Mouse (Mus musculus) forebrain, embryonic 16.5 days (tissue): Measurements from ENCODE around the gene Plcb4. TPM values are rescaled to one million over a fixed set of nuclear protein-coding genes. Genes with fewer than 3 reads are reported as not detected.

Experiments
- ATAC-seq: fragments of 200-750 bp; cut with Nextera tagmentation; 2 replicates; pipeline ENCODE4 v1.8.0; 2017; ENCODE audit warnings: mild to moderate bottlenecking, moderate library complexity
- H3K27ac ChIP-seq: fragments of 300-500 bp; sonication (generic); 2 replicates; pipeline ENCODE4 v1.5.1; 2014; ENCODE audit warnings: low read length, control low read depth
- H3K27me3 ChIP-seq: fragments of 300-500 bp; sonication (generic); replicated peaks from 2 replicates; pipeline ENCODE4 v1.6.1; 2014; ENCODE audit warnings: low read length; ENCODE audit not compliant: control insufficient read depth, insufficient read depth
- H3K36me3 ChIP-seq: fragments of 300-500 bp; sonication (generic); 2 replicates; pipeline ENCODE4 v1.6.1; 2014; ENCODE audit not compliant: control insufficient read depth, insufficient read depth
- H3K4me1 ChIP-seq: fragments of 300-500 bp; sonication (generic); replicated peaks from 2 replicates; pipeline ENCODE4 v1.6.1; 2014; ENCODE audit warnings: low read length; ENCODE audit not compliant: control insufficient read depth, insufficient read depth
- H3K4me2 ChIP-seq: fragments of 300-500 bp; sonication (generic); 2 replicates; pipeline ENCODE4 v1.6.1; 2014; ENCODE audit warnings: mild to moderate bottlenecking, low read length, control low read depth
- H3K4me3 ChIP-seq: fragments of 300-500 bp; sonication (generic); replicated peaks from 2 replicates; pipeline ENCODE4 v1.5.1; 2014; ENCODE audit warnings: mild to moderate bottlenecking, low read length, control low read depth
- H3K9ac ChIP-seq: fragments of 300-500 bp; sonication (generic); replicated peaks from 2 replicates; pipeline ENCODE4 v1.6.1; 2014; ENCODE audit warnings: low read depth, low read length, control low read depth
- H3K9me3 ChIP-seq: fragments of 300-500 bp; sonication (generic); 2 replicates; pipeline ENCODE4 v1.6.1; 2016; ENCODE audit warnings: low read length; ENCODE audit not compliant: control insufficient read depth
- WGBS: fragments of 180-500 bp; shearing (Covaris S2); extraction: QIAGEN DNeasy Blood & Tissue Kit; methylation state at CpG from one replicate; pipeline ENCODE4 v1.1.7; 2014; 5-methylcytosine and 5-hydroxymethylcytosine counted together
- polyA plus RNA-seq: library from polyadenylated mRNA; unstranded; fragments of >200 nt; fragmentation: Nextera tagmentation; extraction: Ambion mirVana; gene quantifications from 2 replicates; pipeline ENCODE4 v1.2.1, GENCODE M21; 2015

The Plcb4 gene
- polyA plus RNA-seq, 1 experiment from 2014 or later, result 19.7 TPM

- no peak overlapping the region for H3K9ac ChIP-seq
- H3K9me3 ChIP-seq, result no peaks in the 10 kb centered on the region
- H3K36me3 ChIP-seq, result no peaks in the 10 kb centered on the region
- 84% methylated on average over 3 of the region's 3 CpGs for WGBS
- H3K4me3 ChIP-seq, result no peak overlapping the region
- no peak overlapping the region for H3K27ac ChIP-seq
- H3K27me3 ChIP-seq, result no peaks in the 10 kb centered on the region
- H3K4me2 ChIP-seq, result no peak overlapping the region
- no peaks in the 10 kb centered on the region for H3K4me1 ChIP-seq
- no peak for ATAC-seq
These were observed 12.6 kb upstream of the Plcb4 start for GRCm38 (mm10) chr2:135646226-135646625.

- no peak overlapping the region for H3K4me2 ChIP-seq
- no peak for ATAC-seq
- 89% methylated on average over 6 of the region's 6 CpGs for WGBS
- H3K9me3 ChIP-seq, result no peaks in the 10 kb centered on the region
- H3K9ac ChIP-seq, result no peak overlapping the region
- no peak overlapping the region for H3K27ac ChIP-seq
- no peaks in the 10 kb centered on the region for H3K36me3 ChIP-seq
- H3K27me3 ChIP-seq, result no peaks in the 10 kb centered on the region
- no peak overlapping the region for H3K4me3 ChIP-seq
- H3K4me1 ChIP-seq, result no peaks in the 10 kb centered on the region
These were observed 12.2 kb upstream of the Plcb4 start for GRCm38 (mm10) chr2:135646654-135647053.

- Histone ChIP-seq H3K27ac (no peak overlapping the region), H3K4me1 (no peaks in the 10 kb centered on the region), H3K9ac (no peak overlapping the region), H3K36me3 (no peaks in the 10 kb centered on the region), H3K4me3 (no peak overlapping the region), H3K9me3 (no peaks in the 10 kb centered on the region), H3K4me2 (no peak overlapping the region), H3K27me3 (no peaks in the 10 kb centered on the region)
- 69% methylated on average over 4 of the region's 4 CpGs for WGBS
- ATAC-seq, result no peak
These were observed 10.8 kb upstream of the Plcb4 start for GRCm38 (mm10) chr2:135647985-135648384.

GRCm38 (mm10) chr2:135650885-135651284 is 7.9 kb upstream of the Plcb4 start:
- 96% methylated on average over 3 of the region's 3 CpGs for WGBS
- H3K27me3 ChIP-seq, result no peaks in the 10 kb centered on the region

GRCm38 (mm10) chr2:135652040-135652439 is 6.8 kb upstream of the Plcb4 start:
- no peak overlapping the region for H3K4me2 ChIP-seq
- H3K9me3 ChIP-seq, result no peaks in the 10 kb centered on the region
- WGBS, result 89% methylated on average over 6 of the region's 6 CpGs
- no peaks in the 10 kb centered on the region for H3K4me1 ChIP-seq
- no peak overlapping the region for H3K9ac ChIP-seq
- no peak overlapping the region for H3K4me3 ChIP-seq
- no peak for ATAC-seq
- H3K27ac ChIP-seq, result no peak overlapping the region
- no peaks in the 10 kb centered on the region for H3K27me3 ChIP-seq
- H3K36me3 ChIP-seq, result no peaks in the 10 kb centered on the region

More at GRCm38 (mm10) chr2:135650885-135651284, 7.9 kb upstream of the Plcb4 start:
- H3K36me3 ChIP-seq, result no peaks in the 10 kb centered on the region
- H3K27ac ChIP-seq, result no peak overlapping the region
- no peaks in the 10 kb centered on the region for H3K9me3 ChIP-seq
- no peak overlapping the region for H3K4me2 ChIP-seq
- ATAC-seq, result no peak
- H3K4me3 ChIP-seq, result no peak overlapping the region
- no peaks in the 10 kb centered on the region for H3K4me1 ChIP-seq
- H3K9ac ChIP-seq, result no peak overlapping the region

GRCm38 (mm10) chr2:135652451-135652850 is 6.4 kb upstream of the Plcb4 start:
- Histone ChIP-seq H3K4me3 (no peak overlapping the region), H3K4me1 (no peaks in the 10 kb centered on the region), H3K4me2 (no peak overlapping the region), H3K27me3 (no peaks in the 10 kb centered on the region), H3K36me3 (no peaks in the 10 kb centered on the region), H3K27ac (no peak overlapping the region), H3K9me3 (no peaks in the 10 kb centered on the region), H3K9ac (no peak overlapping the region)
- ATAC-seq, result no peak
- 83% methylated on average over 4 of the region's 4 CpGs for WGBS

- 70% methylated on average over 1 of the region's 1 CpGs for WGBS
- no peak for ATAC-seq
These were observed 2.9 kb upstream of the Plcb4 start for GRCm38 (mm10) chr2:135655948-135656347.

GRCm38 (mm10) chr2:135656586-135656985 is 2.2 kb upstream of the Plcb4 start:
- H3K27me3 ChIP-seq, result no peaks in the 10 kb centered on the region
- 86% methylated on average over 6 of the region's 6 CpGs for WGBS
- no peaks in the 10 kb centered on the region for H3K36me3 ChIP-seq
- H3K4me1 ChIP-seq, result peaks cover 11% of the 10 kb centered on the region
- H3K9me3 ChIP-seq, result no peaks in the 10 kb centered on the region
- H3K4me3 ChIP-seq, result no peak overlapping the region
- no peak overlapping the region for H3K4me2 ChIP-seq
- H3K27ac ChIP-seq, result no peak overlapping the region
- H3K9ac ChIP-seq, result no peak overlapping the region
- ATAC-seq, result no peak

More at GRCm38 (mm10) chr2:135655948-135656347, 2.9 kb upstream of the Plcb4 start:
- Histone ChIP-seq H3K9me3 (no peaks in the 10 kb centered on the region), H3K4me3 (no peak overlapping the region), H3K36me3 (no peaks in the 10 kb centered on the region), H3K4me2 (no peak overlapping the region), H3K9ac (no peak overlapping the region), H3K27ac (no peak overlapping the region), H3K27me3 (no peaks in the 10 kb centered on the region), H3K4me1 (peaks cover 8% of the 10 kb centered on the region)

- WGBS, result under 1% methylated on average over 61 of the region's 97 CpGs
- ATAC-seq, result peak; percentile 45
- no peaks in the 10 kb centered on the region for H3K36me3 ChIP-seq
- peak overlapping the region; percentile 82 for H3K4me3 ChIP-seq
- H3K27ac ChIP-seq, result peak overlapping the region; percentile 93
- no peaks in the 10 kb centered on the region for H3K9me3 ChIP-seq
- no peaks in the 10 kb centered on the region for H3K27me3 ChIP-seq
- peaks cover 11% of the 10 kb centered on the region for H3K4me1 ChIP-seq
- H3K9ac ChIP-seq, result peak overlapping the region; percentile 88
- peak overlapping the region; percentile 77 for H3K4me2 ChIP-seq
These were observed 775 bp downstream of the Plcb4 start for GRCm38 (mm10) chr2:135659391-135660180.
